Mouse (Mus musculus) monocyte, adult 2 months (primary cell): ENCODE measurements around the gene Nudt1.

Experiments
- DNase-seq, 2 experiments: peaks; one replicate each; pipeline ENCODE4 v3.0.0; 2022; ENCODE audit warnings: low spot score in 2 of 2, low read depth in 1 of 2

Gene Nudt1

DNA sequence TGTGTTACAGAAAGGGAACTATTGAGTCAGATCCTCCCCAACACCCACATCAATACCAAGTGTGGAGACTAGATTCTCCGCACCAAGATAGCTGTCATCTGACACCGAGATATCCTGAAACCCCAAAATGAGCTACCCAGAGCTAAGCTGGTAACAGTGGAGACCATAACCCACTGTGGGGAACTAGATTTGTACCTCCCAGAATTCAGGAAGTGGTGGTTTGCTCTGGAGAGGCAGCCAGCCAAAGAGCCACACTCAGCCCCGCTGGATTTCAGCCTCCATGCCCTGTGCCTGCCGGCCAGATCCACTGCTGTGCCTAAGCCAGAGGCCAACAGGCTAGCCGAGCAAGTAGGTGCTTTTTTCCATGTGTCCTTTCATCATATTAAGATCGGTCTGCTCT lies 57.8 kb downstream of the Nudt1 start:
- DNase-seq, result peak in 1 of 2 experiments; percentile 14

DNA sequence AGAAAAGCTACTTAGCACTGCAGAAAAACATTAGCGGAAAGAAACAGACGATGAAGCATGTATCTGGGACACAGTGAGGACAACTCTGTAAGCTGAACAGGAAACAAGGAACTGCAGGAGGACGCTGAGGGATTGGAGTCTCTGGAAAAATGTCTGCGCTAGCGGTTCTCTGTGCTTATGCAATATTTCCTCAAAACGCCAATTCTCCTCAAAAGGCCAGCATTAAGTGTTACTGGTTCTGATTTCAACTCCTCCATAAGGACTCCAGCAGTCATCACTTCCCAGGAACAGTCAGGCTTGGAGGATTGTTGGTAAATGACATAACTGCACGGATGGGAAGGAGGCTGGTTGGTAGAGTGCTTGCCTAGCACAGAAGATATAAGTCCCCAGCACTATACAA lies 59.7 kb downstream of the Nudt1 start:
- no peak for DNase-seq

- no peak for DNase-seq
These were observed 61.2 kb downstream of the Nudt1 start for GRCm38 (mm10) chr5:140382688-140383087.

GRCm38 (mm10) chr5:140383559-140383958 lies 62.1 kb downstream of the Nudt1 start:
- DNase-seq, result no peak

DNA sequence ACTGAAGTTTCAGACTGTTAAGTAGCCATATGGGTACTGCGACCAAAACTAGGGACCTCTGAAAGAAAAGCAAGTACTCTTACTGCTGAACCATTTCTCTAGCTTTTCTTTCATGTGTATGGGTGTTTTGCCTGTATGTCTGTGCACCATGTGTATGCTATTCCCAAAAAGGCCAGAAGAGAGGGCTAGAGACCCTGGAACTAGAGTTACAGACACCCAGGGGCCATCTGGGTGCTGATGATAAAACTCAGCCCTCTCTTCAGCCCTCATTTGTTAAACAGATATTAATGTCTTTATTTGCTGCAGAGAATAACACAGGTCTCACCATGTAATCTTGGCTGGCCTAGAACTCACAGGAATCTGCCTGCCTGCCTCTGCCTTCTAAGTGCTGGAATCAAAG lies 63.0 kb downstream of the Nudt1 start:
- no peak for DNase-seq

DNA sequence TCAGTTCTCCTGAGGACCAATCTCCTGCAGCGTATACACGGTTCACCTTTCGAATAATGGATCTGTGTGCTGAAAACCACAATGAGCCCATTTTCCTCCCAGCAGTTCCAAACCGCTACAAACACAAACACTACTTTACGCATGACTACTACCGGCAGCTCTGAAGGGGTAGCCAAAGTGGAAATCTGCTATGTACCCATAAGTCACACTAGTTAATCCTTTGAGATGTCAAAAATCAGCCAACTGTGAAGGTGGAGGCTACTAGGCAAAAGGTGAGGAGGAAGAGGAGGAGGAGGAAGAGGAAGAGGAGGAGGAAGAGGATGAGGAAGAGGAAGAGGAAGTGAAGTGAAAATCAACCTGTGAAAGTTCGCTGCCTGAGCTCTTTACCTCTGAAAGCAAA lies 65.8 kb downstream of the Nudt1 start:
- no peak for DNase-seq
